Mouse (Mus musculus) common myeloid progenitor, adult 5-6 weeks (primary cell): ENCODE results near the gene Hmox1. TPM values are rescaled to one million over a fixed set of nuclear protein-coding genes. Genes with fewer than 3 reads are reported as not detected.

Experiments used
- total RNA-seq: library from RNA; stranded (forward); fragments of 200-1000, 187-1606 nt; gene quantifications from 2 replicates; pipeline ENCODE4 v1.2.3, GENCODE M21; 2017

Gene Hmox1
- total RNA-seq, 1 experiment from 2014 or later, result 4.8 TPM

Other genes starting within 250 kb of the Hmox1 start
- not detected in 2 replicates for gene Isx, start 220.4 kb upstream of the Hmox1 start, total RNA-seq
- gene Hmgxb4, start 100.3 kb upstream of the Hmox1 start, total RNA-seq, result 57.4 and 104 TPM in 2 replicates
- 7.7 and 8.6 TPM in 2 replicates for gene Tom1, start 59.9 kb upstream of the Hmox1 start, total RNA-seq
- gene Mcm5, start 15.9 kb downstream of the Hmox1 start, total RNA-seq, result 262 and 325 TPM in 2 replicates
- gene Rasd2, start 120.3 kb downstream of the Hmox1 start, total RNA-seq, result not detected in 2 replicates